Mouse (Mus musculus): ENCODE measurements at regions not wholly inside any gene's neighbourhood (a gene's known extent, or its start where the extent isn't known, plus 50 kb on each side); places are given as distances from the start of the nearest gene placed in this dataset.

DNA sequence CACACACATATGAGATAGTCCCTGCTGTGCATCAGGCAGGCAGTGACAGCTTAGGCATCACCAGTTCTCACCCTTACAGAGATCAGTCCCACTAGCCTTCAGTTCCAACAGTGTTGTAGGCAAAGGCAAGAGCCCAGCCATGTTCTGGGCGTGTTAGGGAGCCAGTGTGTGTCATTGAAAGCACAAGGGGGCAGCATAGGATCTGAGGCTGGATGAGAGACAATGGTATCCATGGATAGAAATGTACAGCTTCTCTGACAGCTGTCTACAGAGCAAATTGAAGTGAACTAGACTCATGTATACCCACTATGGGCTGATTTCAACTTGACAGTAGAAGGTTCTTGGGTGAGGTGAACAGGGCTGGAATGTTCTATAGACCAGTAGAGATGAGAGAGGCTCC is 259.9 kb downstream of the Prdm2 start:
- Histone ChIP-seq H3K9ac (ENCODE audit: low read length) (no peak overlapping the region), H3K36me3 (ENCODE audit: control insufficient read depth, insufficient read depth, low read length) (no peaks in the 10 kb centered on the region), H3K4me3 (ENCODE audit: low read depth, low read length) (no peak overlapping the region), H3K4me1 (ENCODE audit: control insufficient read depth, insufficient read depth, low read length) (peaks cover 14% of the 10 kb centered on the region), H3K27me3 (replicated peaks; ENCODE audit: control insufficient read depth, insufficient read depth, low read length) (no peaks in the 10 kb centered on the region), H3K4me2 (ENCODE audit: low read length) (no peak overlapping the region), H3K27ac (ENCODE audit: low read depth, low read length) (no peak overlapping the region), H3K9me3 (replicated peaks; ENCODE audit: control insufficient read depth, low read length) (no peaks in the 10 kb centered on the region)
- DNase-seq (ENCODE audit: low spot score) (no peak), ATAC-seq (no peak)
- WGBS: 73% methylated on average over 1 of the region's 1 CpGs

DNA sequence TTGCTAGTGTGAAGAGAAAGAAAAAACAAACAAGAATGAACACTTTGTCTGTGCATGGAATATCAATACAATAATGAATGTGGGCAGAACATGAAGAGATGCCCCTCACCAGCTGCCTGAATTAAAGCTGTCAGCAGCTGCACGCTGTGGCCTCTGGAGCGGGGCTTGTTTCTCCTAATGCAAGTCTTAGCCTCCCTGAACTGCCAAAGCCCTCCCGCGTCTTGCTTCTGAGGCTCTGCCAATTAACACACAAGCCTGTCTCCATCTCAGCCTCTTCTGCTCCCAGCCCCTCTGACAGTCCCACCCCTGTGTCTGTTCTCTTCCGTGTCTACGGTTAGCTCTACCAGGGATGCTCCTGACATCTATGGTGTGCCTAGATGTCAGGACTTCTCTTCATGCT is 265.1 kb downstream of the Prdm2 start:
- H3K9me3 ChIP-seq (replicated peaks; ENCODE audit: control insufficient read depth, low read length): no peaks in the 10 kb centered on the region
- no peaks in the 10 kb centered on the region for H3K36me3 ChIP-seq (ENCODE audit: control insufficient read depth, insufficient read depth, low read length)
- 42% methylated on average over 6 of the region's 6 CpGs for WGBS
- no peaks in the 10 kb centered on the region; the same call in 1 of the 2 replicates for H3K4me1 ChIP-seq (ENCODE audit: control insufficient read depth, insufficient read depth, low read length)
- no peak overlapping the region for H3K4me2 ChIP-seq (ENCODE audit: low read length)
- no peak overlapping the region for H3K9ac ChIP-seq (ENCODE audit: low read length)
- H3K4me3 ChIP-seq (ENCODE audit: low read depth, low read length): no peak overlapping the region
- DNase-seq (ENCODE audit: low spot score) (peak; percentile 48), ATAC-seq (peak; percentile 40; the same call in 1 of the 2 replicates)
- peak overlapping the region; percentile 48; the same call in 1 of the 2 replicates for H3K27ac ChIP-seq (ENCODE audit: low read depth, low read length)
- no peaks in the 10 kb centered on the region for H3K27me3 ChIP-seq (replicated peaks; ENCODE audit: control insufficient read depth, insufficient read depth, low read length)

- DNase-seq (ENCODE audit: low spot score): peak; percentile 23
- WGBS: 76% methylated on average over 9 of the region's 9 CpGs
- no peak overlapping the region for H3K4me2 ChIP-seq (ENCODE audit: low read length)
Observed at GRCm38 (mm10) chr4:142933627-142934026, 279.2 kb downstream of the Prdm2 start.

GRCm38 (mm10) chr4:142929245-142929644 is 283.6 kb downstream of the Prdm2 start:
- Histone ChIP-seq H3K9me3 (replicated peaks; ENCODE audit: control insufficient read depth, low read length) (no peaks in the 10 kb centered on the region), H3K36me3 (ENCODE audit: control insufficient read depth, insufficient read depth, low read length) (no peaks in the 10 kb centered on the region), H3K4me3 (ENCODE audit: low read depth, low read length) (no peak overlapping the region), H3K27ac (ENCODE audit: low read depth, low read length) (no peak overlapping the region), H3K9ac (ENCODE audit: low read length) (no peak overlapping the region), H3K4me2 (ENCODE audit: low read length) (no peak overlapping the region), H3K27me3 (replicated peaks; ENCODE audit: control insufficient read depth, insufficient read depth, low read length) (no peaks in the 10 kb centered on the region), H3K4me1 (ENCODE audit: control insufficient read depth, insufficient read depth, low read length) (no peaks in the 10 kb centered on the region)
- ATAC-seq (no peak), DNase-seq (ENCODE audit: low spot score) (no peak)
- 78% methylated on average over 4 of the region's 4 CpGs for WGBS

More at GRCm38 (mm10) chr4:142933627-142934026, 279.2 kb downstream of the Prdm2 start:
- Histone ChIP-seq H3K4me1 (ENCODE audit: control insufficient read depth, insufficient read depth, low read length) (no peaks in the 10 kb centered on the region), H3K9me3 (replicated peaks; ENCODE audit: control insufficient read depth, low read length) (no peaks in the 10 kb centered on the region), H3K36me3 (ENCODE audit: control insufficient read depth, insufficient read depth, low read length) (no peaks in the 10 kb centered on the region), H3K27ac (ENCODE audit: low read depth, low read length) (no peak overlapping the region), H3K27me3 (replicated peaks; ENCODE audit: control insufficient read depth, insufficient read depth, low read length) (no peaks in the 10 kb centered on the region), H3K9ac (ENCODE audit: low read length) (no peak overlapping the region), H3K4me3 (ENCODE audit: low read depth, low read length) (no peak overlapping the region)
- ATAC-seq: no peak

DNA sequence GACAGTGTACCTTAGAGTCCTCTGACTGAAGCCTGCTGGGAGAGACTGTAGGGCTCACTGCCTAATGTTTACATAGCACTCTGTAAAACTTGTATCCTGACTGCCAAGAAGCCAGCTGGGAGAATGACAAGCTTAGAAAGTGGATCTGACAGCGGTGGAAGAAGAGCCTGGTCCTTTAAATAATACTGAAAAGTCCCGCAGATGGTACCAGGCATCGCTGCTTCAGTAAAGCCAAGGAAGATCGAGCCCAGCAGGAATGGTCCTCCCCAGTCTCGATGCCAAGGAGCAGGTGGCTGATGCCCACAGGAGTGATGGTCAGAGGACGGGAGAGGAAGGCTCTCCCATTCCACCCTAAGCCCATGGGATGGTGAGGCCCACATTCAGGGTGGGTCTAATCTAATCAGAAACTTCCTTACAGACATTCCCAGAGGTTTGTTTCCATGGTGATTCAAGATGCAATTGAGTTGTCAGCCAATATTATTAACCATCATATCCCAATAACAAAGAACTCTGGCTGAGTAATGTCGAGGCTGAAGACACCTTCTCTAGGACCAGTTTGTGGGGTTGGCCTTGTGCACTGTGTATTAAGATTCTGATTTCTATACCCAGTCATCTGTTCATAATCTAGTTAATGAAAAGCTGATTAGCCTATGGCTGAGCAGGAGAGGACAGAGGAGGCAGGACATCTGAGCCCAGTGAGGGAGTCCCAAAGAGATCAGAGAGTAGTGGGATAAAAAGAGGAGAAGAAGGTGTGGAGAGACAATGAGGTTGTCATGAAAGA is 285.3 kb downstream of the Prdm2 start:
- no peak overlapping the region for H3K4me2 ChIP-seq (ENCODE audit: low read length)
- H3K4me1 ChIP-seq (ENCODE audit: control insufficient read depth, insufficient read depth, low read length): no peaks in the 10 kb centered on the region
- 78% methylated on average over 7 of the region's 7 CpGs for WGBS
- H3K9ac ChIP-seq (ENCODE audit: low read length): no peak overlapping the region
- ATAC-seq (no peak), DNase-seq (ENCODE audit: low spot score) (peak; percentile 55)
- no peaks in the 10 kb centered on the region for H3K9me3 ChIP-seq (replicated peaks; ENCODE audit: control insufficient read depth, low read length)
- H3K4me3 ChIP-seq (ENCODE audit: low read depth, low read length): no peak overlapping the region
- no peaks in the 10 kb centered on the region for H3K27me3 ChIP-seq (replicated peaks; ENCODE audit: control insufficient read depth, insufficient read depth, low read length)
- no peak overlapping the region for H3K27ac ChIP-seq (ENCODE audit: low read depth, low read length)
- no peaks in the 10 kb centered on the region for H3K36me3 ChIP-seq (ENCODE audit: control insufficient read depth, insufficient read depth, low read length)

- 86% methylated on average over 8 of the region's 8 CpGs for WGBS
- no peaks in the 10 kb centered on the region for H3K9me3 ChIP-seq (replicated peaks; ENCODE audit: control insufficient read depth, low read length)
- no peaks in the 10 kb centered on the region for H3K36me3 ChIP-seq (ENCODE audit: control insufficient read depth, insufficient read depth, low read length)
- H3K4me3 ChIP-seq (ENCODE audit: low read depth, low read length): no peak overlapping the region
- H3K4me1 ChIP-seq (ENCODE audit: control insufficient read depth, insufficient read depth, low read length): no peaks in the 10 kb centered on the region
- no peak overlapping the region for H3K4me2 ChIP-seq (ENCODE audit: low read length)
- ATAC-seq (no peak), DNase-seq (ENCODE audit: low spot score) (no peak)
- H3K9ac ChIP-seq (ENCODE audit: low read length): no peak overlapping the region
- H3K27ac ChIP-seq (ENCODE audit: low read depth, low read length): no peak overlapping the region
- no peaks in the 10 kb centered on the region for H3K27me3 ChIP-seq (replicated peaks; ENCODE audit: control insufficient read depth, insufficient read depth, low read length)
Observed at GRCm38 (mm10) chr4:142925111-142925510, 287.7 kb downstream of the Prdm2 start.

- Histone ChIP-seq H3K27ac (ENCODE audit: low read depth, low read length) (peak overlapping the region; percentile 54; the same call in 1 of the 2 replicates), H3K36me3 (ENCODE audit: control insufficient read depth, insufficient read depth, low read length) (no peaks in the 10 kb centered on the region), H3K9ac (ENCODE audit: low read length) (peak overlapping the region; percentile 46; the same call in 1 of the 2 replicates), H3K9me3 (replicated peaks; ENCODE audit: control insufficient read depth, low read length) (no peaks in the 10 kb centered on the region), H3K27me3 (replicated peaks; ENCODE audit: control insufficient read depth, insufficient read depth, low read length) (0 out of 2 replicates have a peak, but pooled peaks cover 3% of the 10 kb centered on the region), H3K4me3 (ENCODE audit: low read depth, low read length) (peak overlapping the region; percentile 25), H3K4me2 (ENCODE audit: low read length) (peak overlapping the region; percentile 52), H3K4me1 (ENCODE audit: control insufficient read depth, insufficient read depth, low read length) (peaks cover 6% of the 10 kb centered on the region)
- peak; percentile 80 for ATAC-seq
- WGBS: 7% methylated on average over 17 of the region's 17 CpGs
- DNase-seq (ENCODE audit: low spot score): peak; percentile 74
Observed at GRCm38 (mm10) chr4:142909355-142909947, 303.3 kb downstream of the Prdm2 start.

DNA sequence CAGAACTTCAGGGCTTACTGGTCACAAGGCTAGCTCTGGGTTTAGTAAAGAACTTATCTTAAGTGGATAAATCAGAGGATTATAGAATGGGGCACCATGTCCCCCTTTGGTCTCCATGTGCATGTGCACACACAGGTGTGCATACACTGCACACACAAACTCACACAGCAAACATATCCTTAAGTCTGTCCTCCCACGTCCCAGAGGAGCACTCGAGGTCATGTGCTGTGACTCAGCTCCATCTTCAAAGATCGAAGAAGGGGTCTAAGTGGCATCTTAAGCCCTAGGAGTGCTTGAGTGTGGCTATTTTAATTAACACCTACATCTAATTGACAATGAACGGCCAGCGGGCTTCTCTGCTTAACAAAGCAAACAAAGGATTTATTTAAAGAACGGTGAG is 304.0 kb downstream of the Prdm2 start:
- Histone ChIP-seq H3K9me3 (replicated peaks; ENCODE audit: control insufficient read depth, low read length) (no peaks in the 10 kb centered on the region), H3K36me3 (ENCODE audit: control insufficient read depth, insufficient read depth, low read length) (no peaks in the 10 kb centered on the region), H3K27ac (ENCODE audit: low read depth, low read length) (no peak overlapping the region), H3K4me2 (ENCODE audit: low read length) (no peak overlapping the region), H3K27me3 (replicated peaks; ENCODE audit: control insufficient read depth, insufficient read depth, low read length) (0 out of 2 replicates have a peak, but pooled peaks cover 3% of the 10 kb centered on the region), H3K9ac (ENCODE audit: low read length) (no peak overlapping the region), H3K4me1 (ENCODE audit: control insufficient read depth, insufficient read depth, low read length) (peaks cover 6% of the 10 kb centered on the region), H3K4me3 (ENCODE audit: low read depth, low read length) (no peak overlapping the region)
- 18% methylated on average over 6 of the region's 6 CpGs for WGBS
- DNase-seq (ENCODE audit: low spot score) (no peak), ATAC-seq (no peak)

Measured in forebrain, embryonic 14.5 days (tissue).